In genomic region chr2:92497112-92497511, GRCm38 (mm10) we compare ENCODE assay signal across 23 mouse cellular contexts. TPM values are rescaled to one million over a fixed set of nuclear protein-coding genes. Genes with fewer than 3 reads are reported as not detected.
A peak's percentile ranks its signal among the peaks of the same experiment; 100 is the strongest.
DNase-seq lines count a peak whose midpoint lies in the region; ATAC-seq lines count a peak whose summit lies in the region.
"Had no signal": no experiment of that assay in that cellular context is flagged by ENCODE, and none has a peak within 500 bp of the region (broad histone marks: within the 10 kb centered on the region; RNA-seq: fewer than 3 reads in every experiment).

No protein-coding gene starts in this region.

- no peak overlapping the region for H3K4me3 ChIP-seq in forebrain, embryonic 10.5 days
- H3K4me3 ChIP-seq in forebrain, embryonic 11.5 days (ENCODE audit: low read depth, low read length): no peak overlapping the region
- H3K4me3 ChIP-seq in embryonic facial prominence, embryonic 15.5 days (replicated peaks): no peak overlapping the region
- no peak overlapping the region for H3K4me3 ChIP-seq in hindbrain, embryonic 15.5 days
- no peak overlapping the region for H3K4me3 ChIP-seq in midbrain, embryonic 14.5 days (replicated peaks; ENCODE audit: low read depth, low read length)
- H3K4me3 ChIP-seq: forebrain, embryonic 15.5 days; heart, embryonic 10.5 days; kidney, embryonic 15.5 days; limb, embryonic 15.5 days; liver, embryonic 15.5 days; neural tube, embryonic 12.5 days had no signal

- H3K9me3 ChIP-seq in forebrain, embryonic 10.5 days: no peaks in the 10 kb centered on the region
- H3K9me3 ChIP-seq in forebrain, embryonic 11.5 days (ENCODE audit: control insufficient read depth, low read length): no peaks in the 10 kb centered on the region
- no peaks in the 10 kb centered on the region for H3K9me3 ChIP-seq in embryonic facial prominence, embryonic 15.5 days (replicated peaks)
- no peaks in the 10 kb centered on the region for H3K9me3 ChIP-seq in hindbrain, embryonic 15.5 days
- no peaks in the 10 kb centered on the region for H3K9me3 ChIP-seq in midbrain, embryonic 14.5 days (ENCODE audit: control insufficient read depth, low read length)
- H3K9me3 ChIP-seq: forebrain, embryonic 15.5 days; heart, embryonic 10.5 days; kidney, embryonic 15.5 days; limb, embryonic 15.5 days; liver, embryonic 15.5 days; neural tube, embryonic 12.5 days had no signal

- ATAC-seq in forebrain, embryonic 11.5 days (replicated peaks; ENCODE audit: low FRiP score): no peak
- no peak for ATAC-seq in embryonic facial prominence, embryonic 15.5 days (ENCODE audit: insufficient number of reproducible peaks, low FRiP score, low TSS enrichment, low read depth)
- no peak for ATAC-seq in hindbrain, embryonic 15.5 days (ENCODE audit: low FRiP score, low read depth)
- ATAC-seq in midbrain, embryonic 14.5 days (ENCODE audit: low FRiP score, low TSS enrichment): no peak
- ATAC-seq in megakaryocyte, adult 5-6 weeks (ENCODE audit: poor library complexity, severe bottlenecking): no peak
- ATAC-seq: CD4-positive, CD25-positive, alpha-beta regulatory T cell, adult 4 months; forebrain, embryonic 15.5 days; intestine, embryonic 16.5 days; lung, postnatal 0 days; Patski had no signal

- H3K36me3 ChIP-seq in forebrain, embryonic 10.5 days (replicated peaks): no peaks in the 10 kb centered on the region
- H3K36me3 ChIP-seq in forebrain, embryonic 11.5 days (ENCODE audit: control insufficient read depth, insufficient read depth, low read length): no peaks in the 10 kb centered on the region
- H3K36me3 ChIP-seq in embryonic facial prominence, embryonic 15.5 days: no peaks in the 10 kb centered on the region
- no peaks in the 10 kb centered on the region for H3K36me3 ChIP-seq in hindbrain, embryonic 15.5 days
- H3K36me3 ChIP-seq in midbrain, embryonic 14.5 days (ENCODE audit: control insufficient read depth, insufficient read depth, low read length): no peaks in the 10 kb centered on the region
- H3K36me3 ChIP-seq: forebrain, embryonic 15.5 days; heart, embryonic 10.5 days; kidney, embryonic 15.5 days; limb, embryonic 15.5 days; liver, embryonic 15.5 days; neural tube, embryonic 12.5 days had no signal

- intact Hi-C loops in heart, postnatal 25 days (cut with DNase I): no loop called here

- 0 out of 2 replicates have a peak overlapping the region, but pooled peaks have one; percentile 11 for H3K27ac ChIP-seq in forebrain, embryonic 10.5 days
- H3K27ac ChIP-seq in forebrain, embryonic 11.5 days (ENCODE audit: low read depth, low read length): no peak overlapping the region
- 0 out of 2 replicates have a peak overlapping the region, but pooled peaks have one; percentile 11 for H3K27ac ChIP-seq in embryonic facial prominence, embryonic 15.5 days (replicated peaks)
- peak overlapping the region; percentile 39 for H3K27ac ChIP-seq in hindbrain, embryonic 15.5 days (replicated peaks)
- H3K27ac ChIP-seq in midbrain, embryonic 14.5 days (replicated peaks; ENCODE audit: low read depth, low read length): peak overlapping the region; percentile 64
- H3K27ac ChIP-seq: forebrain, embryonic 15.5 days; heart, embryonic 10.5 days; kidney, embryonic 15.5 days; limb, embryonic 15.5 days; liver, embryonic 15.5 days; neural tube, embryonic 12.5 days had no signal

- no peak overlapping the region for H3K4me2 ChIP-seq in forebrain, embryonic 11.5 days (ENCODE audit: low read depth, low read length, severe bottlenecking)
- H3K4me2 ChIP-seq in embryonic facial prominence, embryonic 15.5 days (replicated peaks): peak overlapping the region; percentile 15; the same call in 1 of the 2 replicates
- no peak overlapping the region for H3K4me2 ChIP-seq in hindbrain, embryonic 15.5 days
- H3K4me2 ChIP-seq in midbrain, embryonic 14.5 days (ENCODE audit: low read length): no peak overlapping the region
- H3K4me2 ChIP-seq: forebrain, embryonic 15.5 days; kidney, embryonic 15.5 days; limb, embryonic 15.5 days; liver, embryonic 15.5 days; neural tube, embryonic 12.5 days had no signal

- 79% methylated on average over 5 of the region's 5 CpGs for WGBS in forebrain, embryonic 10.5 days
- 67% methylated on average over 5 of the region's 5 CpGs for WGBS in forebrain, embryonic 11.5 days
- WGBS in embryonic facial prominence, embryonic 15.5 days: 58% methylated on average over 5 of the region's 5 CpGs
- 68% methylated on average over 5 of the region's 5 CpGs for WGBS in hindbrain, embryonic 15.5 days
- 66% methylated on average over 5 of the region's 5 CpGs for WGBS in midbrain, embryonic 14.5 days

- H3K4me1 ChIP-seq in forebrain, embryonic 10.5 days: peaks cover 46% of the 10 kb centered on the region
- peaks cover 6% of the 10 kb centered on the region; the same call in 1 of the 2 replicates for H3K4me1 ChIP-seq in forebrain, embryonic 11.5 days (replicated peaks; ENCODE audit: control insufficient read depth, insufficient read depth, low read length)
- H3K4me1 ChIP-seq in embryonic facial prominence, embryonic 15.5 days: peaks cover 21% of the 10 kb centered on the region
- H3K4me1 ChIP-seq in hindbrain, embryonic 15.5 days (replicated peaks): peaks cover 45% of the 10 kb centered on the region
- peaks cover 53% of the 10 kb centered on the region for H3K4me1 ChIP-seq in midbrain, embryonic 14.5 days (ENCODE audit: control insufficient read depth, insufficient read depth, low read length)
- H3K4me1 ChIP-seq: liver, embryonic 15.5 days had no signal

- no peak for DNase-seq in forebrain, embryonic 10.5 days (ENCODE audit: extremely low spot score, low spot score)
- DNase-seq in forebrain, embryonic 11.5 days (ENCODE audit: low spot score): no peak
- DNase-seq in midbrain, embryonic 14.5 days: no peak
- DNase-seq in thymus, postnatal 4 days: no peak
- no peak for DNase-seq in heart, postnatal 25 days (ENCODE audit: low spot score)
- DNase-seq: adrenal gland, adult 8-10 months; cerebellum, adult 8-10 months; gastrocnemius, postnatal 36 days; right cerebral cortex, adult 18-20 months; thymus, postnatal 36 days had no signal

- H3K9ac ChIP-seq in forebrain, embryonic 11.5 days (ENCODE audit: low read length): no peak overlapping the region
- no peak overlapping the region for H3K9ac ChIP-seq in embryonic facial prominence, embryonic 15.5 days
- no peak overlapping the region for H3K9ac ChIP-seq in hindbrain, embryonic 15.5 days
- peak overlapping the region; percentile 24; the same call in 1 of the 2 replicates for H3K9ac ChIP-seq in midbrain, embryonic 14.5 days (replicated peaks; ENCODE audit: low read length)
- H3K9ac ChIP-seq: forebrain, embryonic 15.5 days; kidney, embryonic 15.5 days; limb, embryonic 15.5 days; liver, embryonic 15.5 days; neural tube, embryonic 12.5 days had no signal

- peaks cover 45% of the 10 kb centered on the region for H3K27me3 ChIP-seq in forebrain, embryonic 10.5 days (ENCODE audit: poor library complexity, severe bottlenecking)
- H3K27me3 ChIP-seq in forebrain, embryonic 11.5 days (ENCODE audit: control insufficient read depth, insufficient read depth, low read length): no peaks in the 10 kb centered on the region
- H3K27me3 ChIP-seq in embryonic facial prominence, embryonic 15.5 days: peaks cover 9% of the 10 kb centered on the region; the same call in 1 of the 2 replicates
- H3K27me3 ChIP-seq in hindbrain, embryonic 15.5 days: no peaks in the 10 kb centered on the region
- no peaks in the 10 kb centered on the region for H3K27me3 ChIP-seq in midbrain, embryonic 14.5 days (ENCODE audit: control insufficient read depth, insufficient read depth, low read length)
- H3K27me3 ChIP-seq: forebrain, embryonic 15.5 days; kidney, embryonic 15.5 days; Patski had no signal

RNA-seq across cellular contexts. Expression of gene Slc35c1, which starts 36.8 kb away (rescaled TPM):
- polyA plus RNA-seq in forebrain, embryonic 10.5 days (2016; fragmentation: Nextera tagmentation; extraction: Ambion mirVana): 14.2 and 14.4 TPM in 2 replicates
- 11.6 and 12.8 TPM in 2 replicates for polyA plus RNA-seq in forebrain, embryonic 11.5 days (2014; fragmentation: Nextera tagmentation; extraction: Ambion mirVana)
- polyA plus RNA-seq in embryonic facial prominence, embryonic 15.5 days (2015; fragmentation: Nextera tagmentation; extraction: Ambion mirVana): 14.5 and 18.4 TPM in 2 replicates
- 15.4 and 20.1 TPM in 2 replicates for polyA plus RNA-seq in hindbrain, embryonic 15.5 days (2015; fragmentation: Nextera tagmentation; extraction: Ambion mirVana)
- polyA plus RNA-seq in midbrain, embryonic 14.5 days (2014; fragmentation: Nextera tagmentation; extraction: Ambion mirVana): 8.6 and 11.9 TPM in 2 replicates
- total RNA-seq in megakaryocyte, adult 5-6 weeks (2015): 82.5 and 84.8 TPM in 2 replicates
- total RNA-seq in megakaryocyte, adult 5-6 weeks (2017): 28.7 and 42.0 TPM in 2 replicates
- 1 to 10 TPM; 6.1 to 6.6 TPM for total RNA-seq in heart, postnatal 25 days (2021)
